Mouse (Mus musculus) G1E (cell line): ENCODE results near the gene Prrc2a. TPM values are rescaled to one million over a fixed set of nuclear protein-coding genes. Genes with fewer than 3 reads are reported as not detected.

Experiments used
- ATAC-seq: 2 replicates; pipeline ENCODE4 v1.8.0; 2016; ENCODE audit warnings: mild to moderate bottlenecking; ENCODE audit not compliant: insufficient number of reproducible peaks, poor library complexity, low FRiP score, severe bottlenecking; ENCODE audit errors: extremely low read depth
- DNase-seq: peaks from one replicate; pipeline ENCODE4 v3.0.0; 2012; ENCODE audit warnings: low spot score
- H3K27me3 ChIP-seq: 2 replicates; pipeline ENCODE4 v1.6.1; 2012; ENCODE audit warnings: mild to moderate bottlenecking, low read length, inconsistent platforms; ENCODE audit not compliant: insufficient read depth
- H3K36me3 ChIP-seq: replicated peaks from 2 replicates; pipeline ENCODE3; 2012; ENCODE audit warnings: mild to moderate bottlenecking, inconsistent platforms
- H3K4me1 ChIP-seq: 2 replicates; pipeline ENCODE4 v1.6.1; 2012; ENCODE audit warnings: low read depth, low read length, inconsistent platforms, mixed read lengths; ENCODE audit not compliant: insufficient read depth
- H3K4me3 ChIP-seq: 2 replicates; pipeline ENCODE4 v1.5.1; 2012; ENCODE audit warnings: low read depth, mild to moderate bottlenecking, inconsistent platforms, low read length, moderate library complexity, mixed read lengths
- H3K9me3 ChIP-seq: replicated peaks from 2 replicates; pipeline ENCODE4 v1.6.1; 2012; ENCODE audit warnings: inconsistent platforms
- CTCF ChIP-seq: IDR thresholded peaks from 2 replicates; pipeline ENCODE4 v1.5.1; 2012; ENCODE audit warnings: low read depth, low read length, inconsistent platforms, mixed read lengths
- GATA1 ChIP-seq: IDR thresholded peaks from 2 replicates; pipeline ENCODE4 v1.6.1; 2012; ENCODE audit warnings: borderline replicate concordance, low read length, inconsistent platforms, mixed read lengths
- GATA2 ChIP-seq: IDR thresholded peaks from 2 replicates; pipeline ENCODE4 v1.6.1; 2012; ENCODE audit warnings: low read depth, low read length, inconsistent platforms, borderline replicate concordance
- POLR2AphosphoS5 ChIP-seq: IDR thresholded peaks from 2 replicates; pipeline ENCODE4 v1.6.1; 2012; ENCODE audit warnings: low read depth, low read length, inconsistent platforms; ENCODE audit not compliant: insufficient replicate concordance
- TAL1 ChIP-seq: conservative IDR thresholded peaks from 2 replicates; pipeline ENCODE4 v1.6.1; 2012; ENCODE audit warnings: low read depth, low read length, inconsistent platforms, mixed read lengths
- polyA plus RNA-seq: library from polyadenylated mRNA; stranded (reverse); fragments of >175 nt; gene quantifications from 2 replicates; pipeline ENCODE4 v1.2.3, GENCODE M21; 2012
- total RNA-seq, 2 experiments: library from RNA; stranded (forward) in 1 of 2; stranded (reverse) in 1 of 2; fragments of 200-1000 nt in 1 of 2; fragments of >200 nt in 1 of 2; fragmentation: Nextera tagmentation in 1 of 2; gene quantifications; 2 replicates each; pipeline ENCODE4 v1.2.3; 2014 to 2017

Gene Prrc2a
- total and polyA plus RNA-seq, 3 experiments, result 35.3 to 1,682 (median 773) TPM

- Histone ChIP-seq H3K27me3 (no peaks in the 10 kb centered on the region), H3K4me3 (no peak overlapping the region), H3K36me3 (peaks cover 54% of the 10 kb centered on the region), H3K9me3 (no peaks in the 10 kb centered on the region), H3K4me1 (peaks cover 41% of the 10 kb centered on the region)
- TF ChIP-seq CTCF, result no peak
- no peak for TF ChIP-seq GATA1
- TF ChIP-seq TAL1, result no peak
- no peak for TF ChIP-seq POLR2AphosphoS5
- TF ChIP-seq GATA2, result no peak
- ATAC-seq, result no peak
- no peak for DNase-seq
These were observed 32.5 kb downstream of the Prrc2a start for GRCm38 (mm10) chr17:35132174-35132560.

- ATAC-seq (no peak), DNase-seq (no peak)
- TF ChIP-seq CTCF (no peak), GATA1 (no peak), POLR2AphosphoS5 (no peak), GATA2 (no peak), TAL1 (no peak)
- Histone ChIP-seq H3K36me3 (peaks cover 53% of the 10 kb centered on the region), H3K27me3 (no peaks in the 10 kb centered on the region), H3K4me3 (no peak within 1 kb of the TSS), H3K9me3 (no peaks in the 10 kb centered on the region), H3K4me1 (peaks cover 42% of the 10 kb centered on the region)
These were observed 33.1 kb downstream of the Prrc2a start, which contains the start of gene Apom for GRCm38 (mm10) chr17:35131500-35132173. Apom (minus strand) TSS chr17:35132050.

GRCm38 (mm10) chr17:35131038-35131437, 33.7 kb downstream of the Prrc2a start:
- DNase-seq, result no peak
- Histone ChIP-seq H3K36me3 (peaks cover 52% of the 10 kb centered on the region), H3K9me3 (no peaks in the 10 kb centered on the region), H3K27me3 (no peaks in the 10 kb centered on the region), H3K4me1 (peaks cover 40% of the 10 kb centered on the region), H3K4me3 (no peak overlapping the region)
- no peak for TF ChIP-seq GATA1
- no peak for TF ChIP-seq GATA2
- TF ChIP-seq POLR2AphosphoS5, result no peak
- TF ChIP-seq TAL1, result no peak
- TF ChIP-seq CTCF, result no peak
- no peak for ATAC-seq

GRCm38 (mm10) chr17:35128996-35129395, 35.7 kb downstream of the Prrc2a start:
- Histone ChIP-seq H3K4me1 (peaks cover 56% of the 10 kb centered on the region), H3K9me3 (no peaks in the 10 kb centered on the region), H3K36me3 (peaks cover 66% of the 10 kb centered on the region), H3K27me3 (no peaks in the 10 kb centered on the region), H3K4me3 (no peak overlapping the region; the same call in 1 of the 2 replicates)
- no peak for DNase-seq
- no peak for TF ChIP-seq POLR2AphosphoS5
- TF ChIP-seq CTCF, result no peak
- no peak for ATAC-seq

GRCm38 (mm10) chr17:35127017-35127416, 37.7 kb downstream of the Prrc2a start:
- TF ChIP-seq GATA2 (no peak), POLR2AphosphoS5 (no peak), GATA1 (no peak), TAL1 (no peak), CTCF (no peak)
- Histone ChIP-seq H3K27me3 (no peaks in the 10 kb centered on the region), H3K9me3 (no peaks in the 10 kb centered on the region), H3K4me1 (peaks cover 68% of the 10 kb centered on the region), H3K36me3 (peaks cover 75% of the 10 kb centered on the region), H3K4me3 (peak overlapping the region; percentile 78)
- ATAC-seq (no peak), DNase-seq (no peak)

- ATAC-seq (peak; percentile 23; the same call in 1 of the 2 replicates), DNase-seq (peak; percentile 83)
- H3K4me1 ChIP-seq, result peaks cover 73% of the 10 kb centered on the region
- no peaks in the 10 kb centered on the region for H3K9me3 ChIP-seq
- H3K4me3 ChIP-seq, result peak within 1 kb of the TSS; percentile 78
- no peaks in the 10 kb centered on the region for H3K27me3 ChIP-seq
- TF ChIP-seq TAL1 (no peak), CTCF (no peak), GATA2 (no peak), POLR2AphosphoS5 (no peak), GATA1 (no peak)
- peaks cover 68% of the 10 kb centered on the region for H3K36me3 ChIP-seq
These were observed 38.5 kb downstream of the Prrc2a start, which contains the start of gene D17H6S53E for GRCm38 (mm10) chr17:35126206-35126611. D17H6S53E (plus strand) TSS chr17:35126373.

GRCm38 (mm10) chr17:35125578-35125977, 39.1 kb downstream of the Prrc2a start:
- TF ChIP-seq TAL1 (no peak), GATA2 (no peak), CTCF (no peak), GATA1 (no peak), POLR2AphosphoS5 (no peak)
- no peaks in the 10 kb centered on the region for H3K9me3 ChIP-seq
- peaks cover 68% of the 10 kb centered on the region for H3K4me1 ChIP-seq
- peak overlapping the region; percentile 78; the same call in 1 of the 2 replicates for H3K4me3 ChIP-seq
- H3K27me3 ChIP-seq, result no peaks in the 10 kb centered on the region
- ATAC-seq (no peak), DNase-seq (no peak)
- peaks cover 62% of the 10 kb centered on the region for H3K36me3 ChIP-seq
